Mouse (Mus musculus) intestine, embryonic 14.5 days (tissue): ENCODE data around the gene Mgat5. TPM values are rescaled to one million over a fixed set of nuclear protein-coding genes. Genes with fewer than 3 reads are reported as not detected.

Source experiments
- ATAC-seq: fragments of 200-750 bp; cut with Nextera tagmentation; replicated peaks from 2 replicates; pipeline ENCODE4 v1.8.0; 2017; ENCODE audit warnings: low read depth, moderate number of reproducible peaks, moderate TSS enrichment, moderate library complexity; ENCODE audit not compliant: low FRiP score, low TSS enrichment
- DNase-seq: peaks from one replicate; pipeline ENCODE4 v3.0.0-alpha.2; 2018; ENCODE audit warnings: low spot score
- H3K27ac ChIP-seq: fragments of 300-500 bp; sonication (generic); 2 replicates; pipeline ENCODE4 v1.5.1; 2014; ENCODE audit warnings: low read depth, mild to moderate bottlenecking, control low read depth
- H3K27me3 ChIP-seq: fragments of 300-500 bp; sonication (generic); replicated peaks from 2 replicates; pipeline ENCODE4 v1.6.1; 2014; ENCODE audit warnings: low read length, control low read depth; ENCODE audit not compliant: control insufficient read depth, insufficient read depth
- H3K36me3 ChIP-seq: fragments of 300-500 bp; sonication (generic); 2 replicates; pipeline ENCODE4 v1.6.1; 2014; ENCODE audit warnings: low read length, control low read depth; ENCODE audit not compliant: control insufficient read depth, insufficient read depth
- H3K4me1 ChIP-seq: fragments of 300-500 bp; sonication (generic); replicated peaks from 2 replicates; pipeline ENCODE4 v1.6.1; 2014; ENCODE audit warnings: low read length, control low read depth, mixed read lengths; ENCODE audit not compliant: control insufficient read depth, insufficient read depth
- H3K4me2 ChIP-seq: fragments of 300-500 bp; sonication (generic); 2 replicates; pipeline ENCODE4 v1.6.1; 2014; ENCODE audit warnings: low read length
- H3K4me3 ChIP-seq: fragments of 300-500 bp; sonication (generic); 2 replicates; pipeline ENCODE4 v1.5.1; 2014; ENCODE audit warnings: low read depth, low read length, control low read depth, mixed read lengths
- H3K9ac ChIP-seq: fragments of 300-500 bp; sonication (generic); 2 replicates; pipeline ENCODE4 v1.6.1; 2014; ENCODE audit warnings: mild to moderate bottlenecking, low read length
- H3K9me3 ChIP-seq: fragments of 300-500 bp; sonication (generic); 2 replicates; pipeline ENCODE4 v1.6.1; 2016; ENCODE audit warnings: low read length, control low read depth; ENCODE audit not compliant: control insufficient read depth
- WGBS: fragments of 180-500 bp; shearing (Covaris S2); extraction: QIAGEN DNeasy Blood & Tissue Kit; methylation state at CpG from one replicate; pipeline ENCODE4 v1.1.7; 2014; 5-methylcytosine and 5-hydroxymethylcytosine counted together
- polyA plus RNA-seq: library from polyadenylated mRNA; unstranded; fragments of >200 nt; fragmentation: Nextera tagmentation; extraction: Ambion mirVana; gene quantifications from 2 replicates; pipeline ENCODE4 v1.2.1, GENCODE M21; 2014

The Mgat5 gene
- polyA plus RNA-seq, 1 experiment from 2014 or later = 7.3 TPM

GRCm38 (mm10) chr1:127395724-127396123 is 190.9 kb downstream of the Mgat5 start:
- Histone ChIP-seq H3K27me3 (no peaks in the 10 kb centered on the region), H3K4me2 (no peak overlapping the region), H3K4me3 (no peak overlapping the region), H3K9me3 (peaks cover 5% of the 10 kb centered on the region; the same call in 1 of the 2 replicates), H3K27ac (no peak overlapping the region), H3K4me1 (no peaks in the 10 kb centered on the region), H3K36me3 (peaks cover 14% of the 10 kb centered on the region; the same call in 1 of the 2 replicates), H3K9ac (no peak overlapping the region)
- ATAC-seq (no peak), DNase-seq (no peak)
- 94% methylated on average over 5 of the region's 5 CpGs for WGBS

GRCm38 (mm10) chr1:127396569-127397349 is 191.9 kb downstream of the Mgat5 start:
- Histone ChIP-seq H3K4me2 (no peak overlapping the region), H3K36me3 (peaks cover 4% of the 10 kb centered on the region; the same call in 1 of the 2 replicates), H3K27ac (no peak overlapping the region), H3K27me3 (no peaks in the 10 kb centered on the region), H3K9ac (no peak overlapping the region), H3K9me3 (no peaks in the 10 kb centered on the region), H3K4me3 (no peak overlapping the region), H3K4me1 (no peaks in the 10 kb centered on the region)
- DNase-seq (no peak), ATAC-seq (0 out of 2 replicates have a peak, but pooled peaks have one; percentile 32)
- 61% methylated on average over 12 of the region's 12 CpGs for WGBS

GRCm38 (mm10) chr1:127397396-127397795 is 192.6 kb downstream of the Mgat5 start:
- no peak overlapping the region for H3K4me2 ChIP-seq
- H3K9me3 ChIP-seq = no peaks in the 10 kb centered on the region
- no peaks in the 10 kb centered on the region for H3K4me1 ChIP-seq
- H3K4me3 ChIP-seq = no peak overlapping the region
- no peak overlapping the region for H3K27ac ChIP-seq
- 68% methylated on average over 13 of the region's 13 CpGs for WGBS
- ATAC-seq (no peak), DNase-seq (no peak)
- no peak overlapping the region for H3K9ac ChIP-seq
- peaks cover 3% of the 10 kb centered on the region; the same call in 1 of the 2 replicates for H3K36me3 ChIP-seq
- no peaks in the 10 kb centered on the region for H3K27me3 ChIP-seq

- H3K9ac ChIP-seq = no peak overlapping the region
- 88% methylated on average over 5 of the region's 5 CpGs for WGBS
- H3K4me2 ChIP-seq = no peak overlapping the region
- no peaks in the 10 kb centered on the region for H3K27me3 ChIP-seq
- no peak overlapping the region for H3K27ac ChIP-seq
- H3K4me3 ChIP-seq = no peak overlapping the region
- ATAC-seq (no peak), DNase-seq (no peak)
- H3K9me3 ChIP-seq = no peaks in the 10 kb centered on the region
- H3K4me1 ChIP-seq = no peaks in the 10 kb centered on the region
- peaks cover 3% of the 10 kb centered on the region; the same call in 1 of the 2 replicates for H3K36me3 ChIP-seq
Observed at GRCm38 (mm10) chr1:127398186-127398585, 193.4 kb downstream of the Mgat5 start.

- H3K4me2 ChIP-seq = no peak overlapping the region
- no peak for DNase-seq
- no peaks in the 10 kb centered on the region for H3K27me3 ChIP-seq
- H3K9ac ChIP-seq = no peak overlapping the region
- H3K36me3 ChIP-seq = no peaks in the 10 kb centered on the region
- H3K9me3 ChIP-seq = no peaks in the 10 kb centered on the region
- no peak overlapping the region for H3K27ac ChIP-seq
- ATAC-seq = no peak
- WGBS = 66% methylated on average over 2 of the region's 2 CpGs
- no peak overlapping the region for H3K4me3 ChIP-seq
- H3K4me1 ChIP-seq = no peaks in the 10 kb centered on the region
Observed at GRCm38 (mm10) chr1:127400198-127400597, 195.4 kb downstream of the Mgat5 start.

- ATAC-seq = no peak
- H3K4me3 ChIP-seq = no peak overlapping the region
- no peak overlapping the region for H3K9ac ChIP-seq
- no peaks in the 10 kb centered on the region for H3K9me3 ChIP-seq
- no peaks in the 10 kb centered on the region for H3K36me3 ChIP-seq
- no peaks in the 10 kb centered on the region for H3K27me3 ChIP-seq
- 28% methylated on average over 6 of the region's 6 CpGs for WGBS
- no peak overlapping the region for H3K4me2 ChIP-seq
- no peak overlapping the region for H3K27ac ChIP-seq
- no peak for DNase-seq
- no peaks in the 10 kb centered on the region for H3K4me1 ChIP-seq
Observed at GRCm38 (mm10) chr1:127400666-127401065, 195.9 kb downstream of the Mgat5 start.

GRCm38 (mm10) chr1:127404655-127405054 is 199.8 kb downstream of the Mgat5 start:
- 71% methylated on average over 3 of the region's 3 CpGs for WGBS
- DNase-seq = no peak

GRCm38 (mm10) chr1:127408957-127409423 is 204.2 kb downstream of the Mgat5 start:
- Histone ChIP-seq H3K27ac (no peak overlapping the region), H3K9me3 (no peaks in the 10 kb centered on the region), H3K27me3 (no peaks in the 10 kb centered on the region), H3K4me3 (no peak overlapping the region), H3K4me1 (no peaks in the 10 kb centered on the region), H3K36me3 (0 out of 2 replicates have a peak, but pooled peaks cover 7% of the 10 kb centered on the region), H3K4me2 (no peak overlapping the region), H3K9ac (no peak overlapping the region)
- no peak for ATAC-seq
- no peak for DNase-seq
- 68% methylated on average over 2 of the region's 2 CpGs for WGBS

More at GRCm38 (mm10) chr1:127404655-127405054, 199.8 kb downstream of the Mgat5 start:
- Histone ChIP-seq H3K4me3 (no peak overlapping the region), H3K9me3 (no peaks in the 10 kb centered on the region), H3K9ac (no peak overlapping the region), H3K27ac (no peak overlapping the region), H3K4me2 (no peak overlapping the region), H3K27me3 (no peaks in the 10 kb centered on the region), H3K4me1 (no peaks in the 10 kb centered on the region), H3K36me3 (no peaks in the 10 kb centered on the region)
- ATAC-seq = no peak
